Mouse (Mus musculus) kidney, embryonic 16.5 days (tissue): ENCODE results near the gene Eya2. TPM values are rescaled to one million over a fixed set of nuclear protein-coding genes. Genes with fewer than 3 reads are reported as not detected.
"Not testable (repeated sequence)": the region's sequence is repeated elsewhere in the genome, so short reads cannot be mapped to it uniquely, and the experiment has no call there.

Experiments used
- ATAC-seq: fragments of 200-750 bp; cut with Nextera tagmentation; 2 replicates; pipeline ENCODE4 v1.8.0; 2017; ENCODE audit warnings: moderate TSS enrichment; ENCODE audit not compliant: low FRiP score, low TSS enrichment
- H3K27ac ChIP-seq: fragments of 300-500 bp; sonication (generic); 2 replicates; pipeline ENCODE4 v1.5.1; 2014; ENCODE audit warnings: low read length
- H3K27me3 ChIP-seq: fragments of 300-500 bp; sonication (generic); 2 replicates; pipeline ENCODE4 v1.6.1; 2014; ENCODE audit warnings: low read length, control low read depth, mixed read lengths; ENCODE audit not compliant: insufficient read depth
- H3K36me3 ChIP-seq: fragments of 300-500 bp; sonication (generic); 2 replicates; pipeline ENCODE4 v1.6.1; 2014; ENCODE audit warnings: low read length, control low read depth, mixed read lengths; ENCODE audit not compliant: insufficient read depth
- H3K4me1 ChIP-seq: fragments of 300-500 bp; sonication (generic); 2 replicates; pipeline ENCODE4 v1.6.1; 2014; ENCODE audit warnings: low read length, control low read depth, mixed read lengths; ENCODE audit not compliant: insufficient read depth
- H3K4me2 ChIP-seq: fragments of 300-500 bp; sonication (generic); replicated peaks from 2 replicates; pipeline ENCODE4 v1.6.1; 2014; ENCODE audit warnings: low read depth, low read length
- H3K4me3 ChIP-seq: fragments of 300-500 bp; sonication (generic); 2 replicates; pipeline ENCODE4 v1.5.1; 2014; ENCODE audit warnings: mild to moderate bottlenecking, low read length
- H3K9ac ChIP-seq: fragments of 300-500 bp; sonication (generic); replicated peaks from 2 replicates; pipeline ENCODE4 v1.6.1; 2014; ENCODE audit warnings: low read length
- H3K9me3 ChIP-seq: fragments of 300-500 bp; sonication (generic); 2 replicates; pipeline ENCODE4 v1.6.1; 2016; ENCODE audit warnings: low read length, control low read depth
- WGBS: fragments of 180-500 bp; shearing (Covaris S2); extraction: QIAGEN DNeasy Blood & Tissue Kit; methylation state at CpG from one replicate; pipeline ENCODE4 v1.1.7; 2014; 5-methylcytosine and 5-hydroxymethylcytosine counted together
- polyA plus RNA-seq: library from polyadenylated mRNA; unstranded; fragments of >200 nt; fragmentation: Nextera tagmentation; extraction: Ambion mirVana; gene quantifications from 2 replicates; pipeline ENCODE4 v1.2.1, GENCODE M21; 2015

The Eya2 gene
- 6.8 and 7.5 TPM in 2 replicates for polyA plus RNA-seq

DNA sequence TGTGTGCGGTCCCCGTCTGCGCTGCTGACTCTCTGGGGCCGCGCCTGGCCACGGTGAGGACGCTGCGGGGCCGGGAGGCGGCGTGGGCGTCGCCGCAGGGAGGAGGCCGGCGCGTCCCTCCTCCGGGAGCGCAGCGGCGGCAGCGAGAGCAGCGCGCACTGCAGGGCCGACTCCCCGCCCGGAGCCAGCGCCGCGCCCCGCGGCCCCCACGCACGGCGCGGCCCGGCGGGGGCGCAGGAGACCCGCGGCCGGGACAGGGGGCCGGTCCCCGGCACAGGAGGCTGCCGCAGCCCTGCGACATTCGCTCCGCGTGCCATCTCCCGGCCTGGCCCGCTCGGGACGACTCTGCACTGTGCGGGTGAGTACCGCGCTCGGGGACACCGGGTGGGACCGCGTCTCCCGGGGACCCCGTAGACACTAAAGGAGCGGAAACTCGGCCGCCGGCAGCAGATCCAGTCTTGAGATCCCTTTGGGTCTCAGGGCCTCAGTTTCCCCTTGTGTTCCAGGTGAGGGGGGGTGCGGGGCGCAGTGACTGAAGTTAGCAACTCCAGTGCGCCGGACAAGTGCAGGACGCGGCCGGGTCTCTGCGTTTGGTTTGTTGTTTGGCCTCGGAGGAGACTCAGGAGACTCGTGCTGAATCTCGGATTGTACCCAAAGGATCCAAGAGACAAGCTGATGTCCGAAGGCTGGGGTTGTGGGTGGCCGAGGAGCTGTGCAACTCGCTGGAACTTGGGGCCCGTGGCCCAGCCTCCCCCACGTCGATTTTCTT, at the start of gene Eya2:
Gene Eya2 (plus strand): TSS at position 126 of the 769 bp plus-strand sequence.
- H3K27ac ChIP-seq, result 0 out of 2 replicates have a peak within 1 kb of the TSS, but pooled peaks have one; percentile 10
- H3K4me2 ChIP-seq, result peak within 1 kb of the TSS; percentile 95
- peak; percentile 76 for ATAC-seq
- H3K27me3 ChIP-seq, result peaks cover 23% of the 10 kb centered on the region
- WGBS, result under 1% methylated on average over 74 of the region's 83 CpGs
- H3K4me1 ChIP-seq, result peaks cover 36% of the 10 kb centered on the region
- H3K9ac ChIP-seq, result peak within 1 kb of the TSS; percentile 69
- H3K4me3 ChIP-seq, result peak within 1 kb of the TSS; percentile 62
- H3K36me3 ChIP-seq, result no peaks in the 10 kb centered on the region
- no peaks in the 10 kb centered on the region; the same call in 1 of the 2 replicates for H3K9me3 ChIP-seq

DNA sequence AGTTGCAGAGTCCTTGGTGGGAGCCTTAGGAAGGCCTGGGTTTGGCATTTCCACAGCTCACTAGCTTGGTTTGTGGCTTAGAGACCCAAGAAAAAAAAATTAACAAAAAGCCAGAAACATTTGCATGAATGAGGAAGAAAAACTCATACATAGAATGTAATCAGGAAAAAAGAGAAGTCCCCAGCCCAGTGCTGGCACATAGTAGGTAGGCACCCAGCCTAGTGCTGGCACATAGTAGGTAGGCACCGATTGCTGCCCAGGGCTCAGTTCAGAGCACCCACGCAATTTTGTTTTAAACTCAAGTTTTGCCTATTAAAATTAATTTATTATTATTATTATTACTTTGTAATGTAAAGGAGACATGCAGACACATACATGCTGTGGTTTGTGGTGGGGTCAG, 49.1 kb upstream of the Eya2 start:
- no peak overlapping the region for H3K4me2 ChIP-seq
- no peaks in the 10 kb centered on the region for H3K36me3 ChIP-seq

DNA sequence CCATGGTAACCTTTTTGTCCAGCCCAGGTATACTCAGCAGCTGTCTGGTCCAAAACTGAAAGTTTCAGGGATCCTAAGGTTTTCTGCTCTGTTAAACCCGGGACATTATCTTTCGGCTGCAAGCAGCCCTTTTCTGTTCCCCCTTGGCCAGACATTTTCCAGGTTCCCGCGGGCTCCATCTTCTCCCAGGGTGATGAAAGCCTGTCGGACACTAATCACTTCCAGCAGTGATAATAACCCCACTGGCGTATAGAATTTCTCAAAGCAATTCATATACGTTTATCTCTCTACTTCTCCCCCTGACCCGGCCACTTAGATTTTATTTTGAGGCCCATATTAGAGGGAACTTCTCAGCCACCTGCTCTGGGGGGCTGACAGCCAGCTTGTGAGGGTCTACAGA, 48.5 kb upstream of the Eya2 start:
- H3K4me2 ChIP-seq, result no peak overlapping the region
- 45% methylated on average over 8 of the region's 8 CpGs for WGBS
- peaks cover 8% of the 10 kb centered on the region; the same call in 1 of the 2 replicates for H3K4me1 ChIP-seq
- no peak overlapping the region for H3K9ac ChIP-seq
- no peaks in the 10 kb centered on the region for H3K9me3 ChIP-seq
- no peak for ATAC-seq
- H3K27me3 ChIP-seq, result no peaks in the 10 kb centered on the region
- no peak overlapping the region for H3K4me3 ChIP-seq
- H3K27ac ChIP-seq, result no peak overlapping the region
- no peaks in the 10 kb centered on the region for H3K36me3 ChIP-seq

More for the DNA sequence above, 49.1 kb upstream of the Eya2 start:
- Histone ChIP-seq H3K9me3 (no peaks in the 10 kb centered on the region), H3K27ac (no peak overlapping the region), H3K9ac (no peak overlapping the region), H3K27me3 (no peaks in the 10 kb centered on the region), H3K4me3 (no peak overlapping the region), H3K4me1 (peaks cover 8% of the 10 kb centered on the region; the same call in 1 of the 2 replicates)
- 92% methylated on average over 2 of the region's 2 CpGs for WGBS
- ATAC-seq, result no peak

DNA sequence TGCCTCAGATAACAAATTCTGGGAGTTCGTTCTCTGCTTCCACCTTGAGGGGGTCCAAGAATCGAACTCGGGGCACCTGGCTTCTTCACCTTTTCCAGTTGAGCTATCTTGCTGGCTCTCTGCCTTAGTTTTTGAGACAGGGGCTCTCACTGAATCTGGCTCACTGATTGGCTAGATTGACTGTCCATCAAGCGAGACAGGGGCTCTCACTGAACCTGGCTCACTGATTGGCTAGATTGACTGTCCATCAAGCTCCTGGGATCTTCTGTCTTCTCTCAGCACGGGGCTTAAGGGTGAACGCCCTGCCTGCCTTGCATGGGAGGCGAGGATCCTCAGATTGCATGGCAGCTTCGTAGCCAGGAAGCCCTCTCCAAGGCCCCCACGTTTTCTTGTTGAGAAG, 47.4 kb upstream of the Eya2 start:
- Histone ChIP-seq H3K27ac (no peak overlapping the region), H3K36me3 (no peaks in the 10 kb centered on the region), H3K27me3 (no peaks in the 10 kb centered on the region), H3K4me1 (peaks cover 8% of the 10 kb centered on the region; the same call in 1 of the 2 replicates), H3K4me2 (no peak overlapping the region), H3K4me3 (no peak overlapping the region), H3K9ac (no peak overlapping the region), H3K9me3 (no peaks in the 10 kb centered on the region)
- no peak for ATAC-seq
- 60% methylated on average over 9 of the region's 9 CpGs for WGBS

DNA sequence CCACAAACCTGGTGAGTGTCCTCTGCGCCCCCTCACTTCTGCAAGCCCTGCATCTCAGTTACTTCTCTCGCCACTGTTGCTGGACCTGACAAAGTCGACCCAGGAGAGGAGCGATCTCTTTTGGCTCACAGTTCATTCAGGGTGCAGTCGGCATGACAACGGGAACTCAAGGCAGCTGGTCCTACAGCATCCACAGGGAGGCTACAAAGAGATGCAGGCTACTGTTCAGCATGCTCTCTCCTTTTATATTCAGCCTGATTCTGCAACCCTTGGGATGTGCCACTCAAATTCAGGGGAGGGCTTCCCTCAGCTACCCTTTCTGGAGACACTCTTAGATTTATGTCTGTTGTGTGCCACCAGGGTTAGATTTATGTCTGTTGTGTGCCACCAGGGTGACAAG, 46.2 kb upstream of the Eya2 start:
- Histone ChIP-seq H3K27me3 (no peaks in the 10 kb centered on the region), H3K36me3 (no peaks in the 10 kb centered on the region), H3K4me2 (no peak overlapping the region), H3K9ac (no peak overlapping the region), H3K27ac (no peak overlapping the region), H3K9me3 (no peaks in the 10 kb centered on the region), H3K4me3 (no peak overlapping the region), H3K4me1 (peaks cover 8% of the 10 kb centered on the region; the same call in 1 of the 2 replicates)
- 69% methylated on average over 6 of the region's 6 CpGs for WGBS
- no peak for ATAC-seq

DNA sequence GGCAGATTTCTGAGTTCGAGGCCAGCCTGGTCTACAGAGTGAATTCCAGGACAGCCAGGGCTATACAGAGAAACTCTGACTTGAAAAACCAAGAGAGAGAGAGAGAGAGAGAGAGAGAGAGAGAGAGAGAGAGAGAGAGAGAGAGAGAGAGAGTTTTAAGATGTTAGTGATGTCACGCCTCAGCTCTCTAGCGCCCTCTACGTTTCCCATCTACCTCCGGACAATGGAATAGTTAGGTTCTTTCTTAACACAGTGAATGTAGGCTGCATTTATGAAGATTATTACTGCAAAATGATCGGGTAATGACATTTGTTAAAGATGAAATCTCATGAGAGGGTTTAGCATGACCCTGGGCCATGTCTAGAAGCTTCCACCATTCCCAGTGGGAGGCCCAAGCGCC, 44.4 kb upstream of the Eya2 start:
- H3K27me3 ChIP-seq, H3K4me2 ChIP-seq, H3K9ac ChIP-seq, H3K4me1 ChIP-seq, H3K27ac ChIP-seq, H3K9me3 ChIP-seq, H3K4me3 ChIP-seq, H3K36me3 ChIP-seq, ATAC-seq: not testable (repeated sequence)
- 82% methylated on average over 7 of the region's 7 CpGs for whole genome bisulfite sequencing

DNA sequence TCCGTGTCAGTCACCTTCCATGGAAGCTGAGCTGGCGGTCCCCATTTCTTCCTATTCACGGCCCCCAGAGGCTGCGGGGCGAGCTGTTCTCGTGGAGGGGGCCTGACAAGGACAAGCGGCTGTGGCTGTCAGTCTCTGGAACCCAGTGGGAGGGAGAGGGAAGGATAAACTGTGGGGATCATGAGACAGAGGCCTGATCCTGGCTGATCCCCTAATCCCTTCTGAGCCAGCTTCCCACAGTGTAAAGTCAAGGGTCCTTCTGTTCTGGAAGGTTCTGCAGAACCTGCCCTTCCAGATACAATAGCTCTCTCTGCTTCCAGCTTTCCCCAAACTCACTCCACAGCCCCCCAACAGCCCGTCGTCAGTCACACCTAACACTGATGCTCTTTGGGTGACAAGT, 40.8 kb upstream of the Eya2 start:
- Histone ChIP-seq H3K36me3 (no peaks in the 10 kb centered on the region), H3K27me3 (no peaks in the 10 kb centered on the region), H3K4me1 (peaks cover 9% of the 10 kb centered on the region), H3K27ac (no peak overlapping the region), H3K4me2 (no peak overlapping the region), H3K9me3 (no peaks in the 10 kb centered on the region), H3K4me3 (no peak overlapping the region), H3K9ac (no peak overlapping the region)
- WGBS, result 75% methylated on average over 9 of the region's 9 CpGs
- no peak for ATAC-seq

DNA sequence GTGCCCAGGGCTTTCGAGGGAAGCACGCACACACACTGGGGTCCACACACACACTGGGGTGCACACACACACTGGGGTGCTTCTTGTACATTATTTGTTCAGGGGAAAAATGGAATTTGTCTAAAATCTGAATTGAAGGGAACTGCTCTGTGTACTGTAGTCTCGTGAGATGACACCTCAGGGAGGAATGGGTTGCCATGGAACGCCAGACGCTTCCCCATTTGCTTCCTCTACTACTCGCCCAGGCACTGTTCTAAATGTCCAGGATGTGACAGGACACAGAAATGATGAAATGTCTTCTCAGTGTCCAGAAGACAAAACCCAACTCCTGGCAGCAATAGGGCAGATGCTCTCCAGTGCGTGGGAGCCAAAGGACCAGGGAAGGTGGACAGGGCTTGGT, 37.6 kb upstream of the Eya2 start:
- H3K27ac ChIP-seq, result no peak overlapping the region
- peaks cover 20% of the 10 kb centered on the region for H3K4me1 ChIP-seq
- no peak overlapping the region for H3K4me3 ChIP-seq
- no peak for ATAC-seq
- no peaks in the 10 kb centered on the region for H3K9me3 ChIP-seq
- H3K27me3 ChIP-seq, result no peaks in the 10 kb centered on the region
- 82% methylated on average over 7 of the region's 7 CpGs for WGBS
- no peak overlapping the region for H3K9ac ChIP-seq
- no peaks in the 10 kb centered on the region for H3K36me3 ChIP-seq
- H3K4me2 ChIP-seq, result no peak overlapping the region

DNA sequence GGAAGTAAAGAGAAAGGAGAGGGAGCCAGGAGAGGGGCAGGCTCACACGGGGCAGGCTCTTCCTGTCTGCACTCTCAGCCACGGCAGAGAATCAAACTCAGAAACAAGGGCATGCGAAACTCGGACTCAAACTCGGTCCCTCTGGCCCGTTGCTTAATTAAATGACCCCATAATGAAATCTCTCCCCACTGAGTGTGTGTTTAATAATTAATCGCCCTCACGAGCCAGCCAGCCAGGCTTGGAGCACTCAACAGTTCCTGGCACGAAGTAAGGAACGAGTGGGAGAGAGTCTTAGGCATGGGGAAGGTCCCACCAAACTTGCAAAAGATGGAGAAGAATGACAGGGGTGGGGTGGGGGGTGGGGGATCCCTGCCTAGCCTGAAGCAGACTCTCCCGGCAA, 35.9 kb upstream of the Eya2 start:
- 34% methylated on average over 11 of the region's 11 CpGs for WGBS
- H3K4me3 ChIP-seq, result no peak overlapping the region
- H3K36me3 ChIP-seq, result no peaks in the 10 kb centered on the region
- no peak overlapping the region for H3K27ac ChIP-seq
- no peaks in the 10 kb centered on the region for H3K9me3 ChIP-seq
- peaks cover 28% of the 10 kb centered on the region for H3K4me1 ChIP-seq
- ATAC-seq, result peak; percentile 36
- peak overlapping the region; percentile 19; the same call in 1 of the 2 replicates for H3K4me2 ChIP-seq
- H3K9ac ChIP-seq, result 0 out of 2 replicates have a peak overlapping the region, but pooled peaks have one; percentile 17
- peaks cover 8% of the 10 kb centered on the region; the same call in 1 of the 2 replicates for H3K27me3 ChIP-seq
